Mouse (Mus musculus): ENCODE data around the gene Neb. TPM values are rescaled to one million over a fixed set of nuclear protein-coding genes. Genes with fewer than 3 reads are reported as not detected.

Gene Neb
- 0.50 and 1.5 TPM in 2 replicates for polyA plus RNA-seq (2016; fragmentation: Nextera tagmentation; extraction: Ambion mirVana)

- Histone ChIP-seq H3K27me3 (replicated peaks) (no peaks in the 10 kb centered on the region; the same call in 1 of the 2 replicates), H3K4me3 (peak within 1 kb of the TSS; percentile 40), H3K36me3 (no peaks in the 10 kb centered on the region), H3K9me3 (replicated peaks) (no peaks in the 10 kb centered on the region), H3K4me1 (peaks cover 16% of the 10 kb centered on the region), H3K9ac (no peak within 1 kb of the TSS), H3K4me2 (peak within 1 kb of the TSS; percentile 64), H3K27ac (0 out of 2 replicates have a peak within 1 kb of the TSS, but pooled peaks have one; percentile 56)
- 30% methylated on average over 7 of the region's 7 CpGs for WGBS (ENCODE audit: insufficient replicate concordance)
- peak; percentile 97 for ATAC-seq
Observed at GRCm38 (mm10) chr2:52378448-52378804, at the start of gene Neb. Gene Neb (minus strand): TSS chr2:52378474.

GRCm38 (mm10) chr2:52427383-52427782 lies 49.1 kb upstream of the Neb start:
- Histone ChIP-seq H3K27me3 (replicated peaks) (no peaks in the 10 kb centered on the region), H3K36me3 (no peaks in the 10 kb centered on the region), H3K27ac (no peak overlapping the region), H3K4me3 (no peak overlapping the region), H3K9me3 (replicated peaks) (no peaks in the 10 kb centered on the region), H3K4me1 (peaks cover 23% of the 10 kb centered on the region), H3K4me2 (no peak overlapping the region), H3K9ac (no peak overlapping the region)
- no peak for ATAC-seq
- 73% methylated on average over 3 of the region's 3 CpGs for WGBS (ENCODE audit: insufficient replicate concordance)

- ATAC-seq, result no peak
- Histone ChIP-seq H3K9ac (peak overlapping the region; percentile 91; the same call in 1 of the 2 replicates), H3K4me1 (peaks cover 37% of the 10 kb centered on the region), H3K4me2 (peak overlapping the region; percentile 79), H3K27ac (no peak overlapping the region), H3K36me3 (no peaks in the 10 kb centered on the region), H3K27me3 (replicated peaks) (no peaks in the 10 kb centered on the region), H3K9me3 (replicated peaks) (no peaks in the 10 kb centered on the region), H3K4me3 (peak overlapping the region; percentile 81)
- 82% methylated on average over 3 of the region's 3 CpGs for WGBS (ENCODE audit: insufficient replicate concordance)
Observed at GRCm38 (mm10) chr2:52426041-52426440, 47.8 kb upstream of the Neb start.

GRCm38 (mm10) chr2:52425523-52425795 lies 47.2 kb upstream of the Neb start:
- no peaks in the 10 kb centered on the region for H3K36me3 ChIP-seq

GRCm38 (mm10) chr2:52424747-52425522 lies 46.7 kb upstream of the Neb start, which contains the start of gene Arl5a:
Gene Arl5a (minus strand): TSS chr2:52424901.
- WGBS (ENCODE audit: insufficient replicate concordance), result 1% methylated on average over 57 of the region's 57 CpGs

More at GRCm38 (mm10) chr2:52425523-52425795, 47.2 kb upstream of the Neb start:
- Histone ChIP-seq H3K27ac (peak overlapping the region; percentile 68; the same call in 1 of the 2 replicates), H3K9ac (peak overlapping the region; percentile 91), H3K4me1 (peaks cover 43% of the 10 kb centered on the region), H3K4me3 (peak overlapping the region; percentile 81), H3K9me3 (replicated peaks) (no peaks in the 10 kb centered on the region), H3K4me2 (peak overlapping the region; percentile 79), H3K27me3 (replicated peaks) (no peaks in the 10 kb centered on the region)
- 27% methylated on average over 10 of the region's 10 CpGs for WGBS (ENCODE audit: insufficient replicate concordance)
- no peak for ATAC-seq

GRCm38 (mm10) chr2:52424248-52424728 lies 46.0 kb upstream of the Neb start:
- Histone ChIP-seq H3K4me1 (peaks cover 54% of the 10 kb centered on the region), H3K36me3 (no peaks in the 10 kb centered on the region), H3K9me3 (replicated peaks) (no peaks in the 10 kb centered on the region), H3K9ac (peak overlapping the region; percentile 91), H3K27me3 (replicated peaks) (no peaks in the 10 kb centered on the region), H3K4me3 (peak overlapping the region; percentile 81), H3K27ac (peak overlapping the region; percentile 85), H3K4me2 (peak overlapping the region; percentile 79)
- under 1% methylated on average over 42 of the region's 42 CpGs for WGBS (ENCODE audit: insufficient replicate concordance)
- ATAC-seq, result no peak; the same call in none of the 2 replicates

More at GRCm38 (mm10) chr2:52424747-52425522, 46.7 kb upstream of the Neb start, which contains the start of gene Arl5a:
- H3K4me1 ChIP-seq, result peaks cover 48% of the 10 kb centered on the region
- H3K36me3 ChIP-seq, result no peaks in the 10 kb centered on the region
- no peaks in the 10 kb centered on the region for H3K9me3 ChIP-seq (replicated peaks)
- peak within 1 kb of the TSS; percentile 81 for H3K4me3 ChIP-seq
- H3K4me2 ChIP-seq, result peak within 1 kb of the TSS; percentile 79
- H3K9ac ChIP-seq, result peak within 1 kb of the TSS; percentile 91
- no peaks in the 10 kb centered on the region for H3K27me3 ChIP-seq (replicated peaks)
- peak within 1 kb of the TSS; percentile 85 for H3K27ac ChIP-seq
- ATAC-seq, result peak; percentile 93

GRCm38 (mm10) chr2:52423611-52424247 lies 45.5 kb upstream of the Neb start:
- no peaks in the 10 kb centered on the region for H3K9me3 ChIP-seq (replicated peaks)

GRCm38 (mm10) chr2:52422871-52423610 lies 44.8 kb upstream of the Neb start:
- no peaks in the 10 kb centered on the region for H3K36me3 ChIP-seq
- H3K4me1 ChIP-seq, result peaks cover 61% of the 10 kb centered on the region
- no peaks in the 10 kb centered on the region for H3K9me3 ChIP-seq (replicated peaks)
- H3K4me3 ChIP-seq, result peak overlapping the region; percentile 81
- H3K4me2 ChIP-seq, result peak overlapping the region; percentile 79
- ATAC-seq, result no peak
- peak overlapping the region; percentile 91 for H3K9ac ChIP-seq
- H3K27ac ChIP-seq, result peak overlapping the region; percentile 85
- 36% methylated on average over 8 of the region's 8 CpGs for WGBS (ENCODE audit: insufficient replicate concordance)
- H3K27me3 ChIP-seq (replicated peaks), result no peaks in the 10 kb centered on the region

More at GRCm38 (mm10) chr2:52423611-52424247, 45.5 kb upstream of the Neb start:
- H3K9ac ChIP-seq, result peak overlapping the region; percentile 91
- no peak for ATAC-seq
- H3K27me3 ChIP-seq (replicated peaks), result no peaks in the 10 kb centered on the region
- no peaks in the 10 kb centered on the region for H3K36me3 ChIP-seq
- peak overlapping the region; percentile 81 for H3K4me3 ChIP-seq
- peak overlapping the region; percentile 79 for H3K4me2 ChIP-seq
- peak overlapping the region; percentile 85 for H3K27ac ChIP-seq
- H3K4me1 ChIP-seq, result peaks cover 60% of the 10 kb centered on the region
- WGBS (ENCODE audit: insufficient replicate concordance), result 3% methylated on average over 16 of the region's 16 CpGs

- H3K9ac ChIP-seq, result peak overlapping the region; percentile 39; the same call in 1 of the 2 replicates
- peaks cover 12% of the 10 kb centered on the region for H3K36me3 ChIP-seq
- peak overlapping the region; percentile 23; the same call in 1 of the 2 replicates for H3K27ac ChIP-seq
- 0 out of 2 replicates have a peak overlapping the region, but pooled peaks have one; percentile 6 for H3K4me3 ChIP-seq
- no peak for ATAC-seq
- H3K4me1 ChIP-seq, result peaks cover 60% of the 10 kb centered on the region
- H3K27me3 ChIP-seq (replicated peaks), result no peaks in the 10 kb centered on the region
- no peaks in the 10 kb centered on the region for H3K9me3 ChIP-seq (replicated peaks)
- WGBS (ENCODE audit: insufficient replicate concordance), result 40% methylated on average over 6 of the region's 6 CpGs
- peak overlapping the region; percentile 79 for H3K4me2 ChIP-seq
Observed at GRCm38 (mm10) chr2:52421197-52421596, 42.9 kb upstream of the Neb start.

- H3K27ac ChIP-seq, result no peak overlapping the region
- H3K4me2 ChIP-seq, result peak overlapping the region; percentile 79; the same call in 1 of the 2 replicates
- H3K27me3 ChIP-seq (replicated peaks), result no peaks in the 10 kb centered on the region
- H3K4me3 ChIP-seq, result no peak overlapping the region
- H3K9ac ChIP-seq, result no peak overlapping the region
- no peak for ATAC-seq
- H3K4me1 ChIP-seq, result peaks cover 50% of the 10 kb centered on the region
- 78% methylated on average over 7 of the region's 7 CpGs for WGBS (ENCODE audit: insufficient replicate concordance)
- H3K36me3 ChIP-seq, result peaks cover 23% of the 10 kb centered on the region
- no peaks in the 10 kb centered on the region for H3K9me3 ChIP-seq (replicated peaks)
Observed at GRCm38 (mm10) chr2:52420001-52420710, 41.9 kb upstream of the Neb start.

GRCm38 (mm10) chr2:52419295-52419694 lies 41.0 kb upstream of the Neb start:
- WGBS (ENCODE audit: insufficient replicate concordance), result 48% methylated on average over 6 of the region's 6 CpGs

More at GRCm38 (mm10) chr2:52419295-52419694, 41.0 kb upstream of the Neb start:
- ATAC-seq, result no peak
- H3K36me3 ChIP-seq, result peaks cover 29% of the 10 kb centered on the region
- no peaks in the 10 kb centered on the region for H3K27me3 ChIP-seq (replicated peaks)
- peaks cover 50% of the 10 kb centered on the region for H3K4me1 ChIP-seq
- H3K9me3 ChIP-seq (replicated peaks), result no peaks in the 10 kb centered on the region
- H3K4me2 ChIP-seq, result no peak overlapping the region
- H3K27ac ChIP-seq, result 0 out of 2 replicates have a peak overlapping the region, but pooled peaks have one; percentile 3
- H3K4me3 ChIP-seq, result no peak overlapping the region
- peak overlapping the region; percentile 13; the same call in 1 of the 2 replicates for H3K9ac ChIP-seq
